Mouse (Mus musculus) myocyte (in vitro differentiated cells): ENCODE measurements around the gene Cdh6. TPM values are rescaled to one million over a fixed set of nuclear protein-coding genes. Genes with fewer than 3 reads are reported as not detected.

Source experiments
- H3K27me3 ChIP-seq: one replicate; pipeline ENCODE4 v1.6.1; 2011; ENCODE audit not compliant: control insufficient read depth, insufficient read depth, insufficient read length
- H3K36me3 ChIP-seq: one replicate; pipeline ENCODE4 v1.6.1; 2011; ENCODE audit not compliant: control insufficient read depth, insufficient read depth
- H3K4me2 ChIP-seq: one replicate; pipeline ENCODE4 v1.6.1; 2011; ENCODE audit warnings: low read depth, control low read depth
- H3K4me3 ChIP-seq: one replicate; pipeline ENCODE4 v1.5.1; 2011; ENCODE audit warnings: mild to moderate bottlenecking, control low read depth, moderate library complexity
- H3K79me2 ChIP-seq: one replicate; pipeline ENCODE4 v1.6.1; 2011; ENCODE audit not compliant: control insufficient read depth, insufficient read depth
- H3ac ChIP-seq: one replicate; pipeline ENCODE4 v1.6.1; 2011; ENCODE audit not compliant: control insufficient read depth, insufficient read length
- CEBPB ChIP-seq: IDR thresholded peaks from 2 replicates; pipeline ENCODE4 v1.6.1; 2011; ENCODE audit warnings: mild to moderate bottlenecking, moderate library complexity; ENCODE audit not compliant: poor library complexity, insufficient read depth, severe bottlenecking
- E2F4 ChIP-seq: IDR thresholded peaks from one replicate; pipeline ENCODE4 v1.6.1; 2011; ENCODE audit warnings: mild to moderate bottlenecking, control low read depth, moderate library complexity; ENCODE audit not compliant: insufficient read depth
- MAX ChIP-seq: IDR thresholded peaks from one replicate; pipeline ENCODE4 v1.6.1; 2011; ENCODE audit warnings: low read depth, mild to moderate bottlenecking, control low read depth
- MYOD1 ChIP-seq, 3 experiments: IDR thresholded peaks; one replicate each; pipeline ENCODE4 v1.6.1; 2011; ENCODE audit warnings: control low read depth in 2 of 3, low read depth in 2 of 3, mild to moderate bottlenecking in 2 of 3, moderate library complexity in 1 of 3; ENCODE audit not compliant: insufficient read length in 2 of 3, control insufficient read depth in 1 of 3
- MYOG ChIP-seq, 3 experiments: IDR thresholded peaks; one replicate each; pipeline ENCODE4 v1.6.1; 2011; ENCODE audit warnings: control low read depth in 2 of 3, low read depth in 2 of 3, mild to moderate bottlenecking in 2 of 3; ENCODE audit not compliant: insufficient read length in 2 of 3, control insufficient read depth in 1 of 3, insufficient read depth in 1 of 3
- POLR2A ChIP-seq: IDR thresholded peaks from one replicate; pipeline ENCODE4 v1.6.1; 2011; ENCODE audit warnings: low read depth, mild to moderate bottlenecking, control low read depth, moderate library complexity; ENCODE audit not compliant: insufficient read length
- POLR2AphosphoS2 ChIP-seq: IDR thresholded peaks from one replicate; pipeline ENCODE4 v1.6.1; 2011; ENCODE audit warnings: low read depth, control low read depth; ENCODE audit not compliant: insufficient read length
- REST ChIP-seq: IDR thresholded peaks from one replicate; pipeline ENCODE4 v1.6.1; 2011; ENCODE audit warnings: mild to moderate bottlenecking, control low read depth, moderate library complexity; ENCODE audit not compliant: insufficient read depth, insufficient read length
- SRF ChIP-seq: IDR thresholded peaks from one replicate; pipeline ENCODE4 v1.6.1; 2011; ENCODE audit warnings: low read depth; ENCODE audit not compliant: control insufficient read depth, insufficient read length
- TCF12 ChIP-seq: IDR thresholded peaks from one replicate; pipeline ENCODE4 v1.6.1; 2011; ENCODE audit warnings: mild to moderate bottlenecking, control low read depth; ENCODE audit not compliant: poor library complexity, insufficient read depth, severe bottlenecking
- TCF3 ChIP-seq: IDR thresholded peaks from one replicate; pipeline ENCODE4 v1.6.1; 2011; ENCODE audit warnings: low read depth, control low read depth; ENCODE audit not compliant: insufficient read length
- USF1 ChIP-seq: IDR thresholded peaks from one replicate; pipeline ENCODE4 v1.6.1; 2011; ENCODE audit warnings: low read depth, mild to moderate bottlenecking, control low read depth, moderate library complexity
- polyA plus RNA-seq: library from polyadenylated mRNA; unstranded; fragments of >200 nt; fragmentation: generic; extraction: Trizol; gene quantifications from one replicate; pipeline ENCODE4 v1.2.1, GENCODE M21; 2012; ENCODE audit warnings: missing spikeins

The Cdh6 gene
- polyA plus RNA-seq, 1 experiment: 0.02 TPM

DNA sequence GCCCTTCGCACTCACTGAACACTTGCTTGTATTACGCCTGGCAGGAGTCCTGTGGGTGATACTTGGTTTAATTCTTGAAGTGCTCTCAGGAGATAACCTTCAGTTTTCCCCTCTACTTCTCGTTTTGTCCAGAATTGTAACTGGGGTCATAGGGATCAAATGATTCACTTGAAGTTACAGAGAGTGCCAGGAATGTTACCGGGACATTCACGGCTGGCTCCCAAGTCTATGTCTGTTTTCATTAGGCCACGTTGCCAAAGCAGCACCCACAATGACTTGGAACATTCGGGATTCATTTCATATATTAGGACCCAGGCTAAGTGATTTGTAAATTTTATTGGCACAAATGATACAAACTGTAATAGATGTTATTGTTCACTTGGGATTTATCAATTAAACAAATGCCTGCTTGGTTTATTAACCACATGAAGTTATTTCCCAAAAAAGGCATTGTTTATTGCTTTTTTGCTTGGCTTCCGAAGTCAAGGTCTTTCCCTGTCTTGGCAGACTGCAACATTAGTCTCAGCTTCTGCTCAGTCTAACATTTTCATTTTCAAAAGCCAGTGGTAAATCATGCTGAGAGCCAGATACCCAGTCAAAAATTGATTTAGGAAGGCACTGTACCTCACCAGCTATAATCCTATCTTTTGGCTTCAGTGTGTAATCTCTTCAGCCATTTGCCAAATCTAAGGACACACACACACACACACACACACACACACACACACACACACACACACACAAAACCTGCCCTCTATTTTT lies 96.4 kb downstream of the Cdh6 start:
- no peak overlapping the region for H3K4me2 ChIP-seq
- no peak overlapping the region for H3ac ChIP-seq
- no peak for TF ChIP-seq MYOG (IDR thresholded peaks at IDR 0.05; ENCODE audit: control insufficient read depth in 1 of 3, insufficient read depth in 1 of 3, insufficient read length in 2 of 3, low read depth in 2 of 3)
- H3K79me2 ChIP-seq: no peaks in the 10 kb centered on the region
- H3K36me3 ChIP-seq: no peaks in the 10 kb centered on the region
- no peaks in the 10 kb centered on the region for H3K27me3 ChIP-seq
- H3K4me3 ChIP-seq: no peak overlapping the region

DNA sequence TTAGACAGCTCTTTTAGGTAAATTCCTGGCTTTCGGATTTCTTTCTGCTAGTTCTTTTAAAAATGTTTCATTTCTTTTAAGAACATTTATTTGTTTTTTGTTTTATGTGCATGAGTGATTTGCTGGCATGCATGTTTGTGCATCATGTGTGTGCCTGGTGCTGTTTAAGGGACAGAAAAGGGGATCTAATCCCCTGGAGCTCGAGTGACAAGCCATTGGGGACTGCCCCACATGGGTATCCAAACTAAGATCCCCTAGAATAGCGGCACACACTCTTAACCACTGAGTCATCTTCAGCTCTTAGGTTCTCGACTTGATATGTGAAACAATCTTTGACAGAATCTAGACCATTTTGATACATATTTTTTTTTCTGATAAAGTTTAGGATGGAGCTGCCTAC lies 99.4 kb downstream of the Cdh6 start:
- Histone ChIP-seq H3ac (no peak overlapping the region), H3K79me2 (no peaks in the 10 kb centered on the region), H3K4me2 (no peak overlapping the region), H3K4me3 (no peak overlapping the region), H3K27me3 (no peaks in the 10 kb centered on the region), H3K36me3 (no peaks in the 10 kb centered on the region)
- TF ChIP-seq USF1: no peak
- TF ChIP-seq MYOD1 (IDR thresholded peaks at IDR 0.05; ENCODE audit: control insufficient read depth in 1 of 3, insufficient read length in 2 of 3, low read depth in 2 of 3): no peak
- TF ChIP-seq TCF12: no peak
- no peak for TF ChIP-seq POLR2AphosphoS2
- TF ChIP-seq SRF: no peak
- TF ChIP-seq MYOG (IDR thresholded peaks at IDR 0.05; ENCODE audit: control insufficient read depth in 1 of 3, insufficient read depth in 1 of 3, insufficient read length in 2 of 3, low read depth in 2 of 3): no peak

DNA sequence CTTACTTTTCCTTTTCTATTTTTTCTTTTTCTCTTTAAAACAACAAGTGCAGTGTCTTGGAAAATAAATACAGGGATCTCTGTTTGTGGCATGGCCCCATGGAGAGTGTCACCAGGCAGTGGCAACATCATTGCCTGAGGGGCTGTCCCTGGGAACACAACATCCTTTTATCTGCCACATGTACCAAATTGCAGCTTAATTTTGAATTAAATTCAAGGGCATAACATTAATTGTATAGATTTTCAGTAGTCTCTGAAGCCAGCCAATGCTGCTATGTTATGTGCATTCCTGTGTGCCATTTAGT lies 105.3 kb downstream of the Cdh6 start:
- Histone ChIP-seq H3K4me2 (no peak overlapping the region), H3ac (no peak overlapping the region), H3K36me3 (no peaks in the 10 kb centered on the region), H3K4me3 (no peak overlapping the region), H3K27me3 (no peaks in the 10 kb centered on the region), H3K79me2 (no peaks in the 10 kb centered on the region)
- no peak for TF ChIP-seq MAX
- no peak for TF ChIP-seq TCF3
- TF ChIP-seq USF1: no peak
- no peak for TF ChIP-seq POLR2AphosphoS2
- TF ChIP-seq SRF: no peak
- TF ChIP-seq E2F4: no peak
- TF ChIP-seq MYOD1 (IDR thresholded peaks at IDR 0.05; ENCODE audit: control insufficient read depth in 1 of 3, insufficient read length in 2 of 3, low read depth in 2 of 3): no peak
- no peak for TF ChIP-seq CEBPB
- no peak for TF ChIP-seq TCF12
- TF ChIP-seq MYOG (IDR thresholded peaks at IDR 0.05; ENCODE audit: control insufficient read depth in 1 of 3, insufficient read depth in 1 of 3, insufficient read length in 2 of 3, low read depth in 2 of 3): no peak
- no peak for TF ChIP-seq POLR2A
- no peak for TF ChIP-seq REST

DNA sequence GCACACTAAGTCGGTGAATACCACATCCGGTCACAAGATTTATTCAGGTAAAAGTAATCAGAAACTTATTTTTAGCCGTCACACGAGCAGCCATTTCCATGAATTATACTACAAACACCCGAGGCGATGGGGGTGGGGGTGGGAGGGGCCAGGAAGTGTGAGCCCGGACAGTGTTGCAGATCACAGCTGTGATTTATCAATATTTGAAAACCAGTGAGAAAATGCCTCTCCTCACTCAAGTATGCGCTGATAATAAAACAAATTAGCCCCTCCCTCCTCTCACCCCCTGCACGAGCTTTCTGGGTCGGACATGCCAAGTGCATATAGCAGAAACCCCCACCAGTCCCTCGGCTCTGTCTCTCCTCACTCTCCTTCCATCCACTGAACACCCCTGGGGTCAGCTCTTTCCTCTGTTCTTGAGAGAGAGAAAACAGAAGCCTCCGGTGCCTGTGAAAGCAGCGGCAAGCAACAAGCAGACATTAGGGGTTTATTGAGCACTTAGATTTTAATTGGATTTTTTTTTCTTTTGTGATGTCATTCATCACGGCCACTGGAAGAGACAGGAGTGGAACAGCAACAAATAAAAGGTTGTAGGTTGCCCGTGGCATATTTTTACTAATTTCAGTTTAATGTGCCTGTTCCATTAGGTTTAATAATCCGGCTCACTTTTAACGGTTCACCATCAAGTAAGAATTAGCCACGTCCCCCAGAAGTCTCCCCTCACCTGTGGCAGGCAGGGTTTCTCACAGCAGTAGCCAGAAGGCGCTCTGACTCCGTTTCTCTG lies 105.9 kb downstream of the Cdh6 start:
- no peaks in the 10 kb centered on the region for H3K36me3 ChIP-seq
- no peak overlapping the region for H3K4me3 ChIP-seq
- TF ChIP-seq MYOG (IDR thresholded peaks at IDR 0.05; ENCODE audit: control insufficient read depth in 1 of 3, insufficient read depth in 1 of 3, insufficient read length in 2 of 3, low read depth in 2 of 3): no peak
- no peak for TF ChIP-seq SRF
- no peak for TF ChIP-seq POLR2A
- TF ChIP-seq CEBPB: no peak
- no peak for TF ChIP-seq TCF12
- no peak for TF ChIP-seq USF1
- TF ChIP-seq POLR2AphosphoS2: no peak
- TF ChIP-seq REST: no peak
- TF ChIP-seq MYOD1 (IDR thresholded peaks at IDR 0.05; ENCODE audit: control insufficient read depth in 1 of 3, insufficient read length in 2 of 3, low read depth in 2 of 3): no peak
- no peak for TF ChIP-seq MAX
- TF ChIP-seq E2F4: no peak

DNA sequence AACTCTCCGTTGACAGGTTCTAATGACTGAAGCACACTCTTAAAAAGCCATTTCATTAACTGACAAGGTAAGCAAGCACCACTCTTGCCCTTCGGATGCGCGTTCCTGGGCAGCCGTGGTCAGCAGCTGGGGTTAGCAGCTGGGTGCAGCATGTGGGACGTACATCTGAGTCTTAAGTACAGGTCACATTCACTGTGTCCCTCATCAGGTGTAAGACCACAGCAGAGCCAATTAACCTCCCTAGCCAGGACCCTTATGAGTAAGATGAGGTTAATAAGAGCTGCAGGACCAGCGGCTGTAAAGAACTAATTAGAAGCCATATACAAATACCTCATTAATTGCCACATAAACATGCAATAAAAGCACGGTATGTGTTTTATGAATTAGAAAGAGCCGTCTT lies 106.7 kb downstream of the Cdh6 start:
- no peak overlapping the region for H3K4me2 ChIP-seq
- no peaks in the 10 kb centered on the region for H3K79me2 ChIP-seq
- H3ac ChIP-seq: no peak overlapping the region
- H3K27me3 ChIP-seq: no peaks in the 10 kb centered on the region
- no peak for TF ChIP-seq MYOD1 (IDR thresholded peaks at IDR 0.05; ENCODE audit: control insufficient read depth in 1 of 3, insufficient read length in 2 of 3, low read depth in 2 of 3)
- no peak for TF ChIP-seq POLR2A
- TF ChIP-seq USF1: no peak
- TF ChIP-seq MAX: no peak
- no peak for TF ChIP-seq TCF3
- TF ChIP-seq REST: no peak
- no peaks in the 10 kb centered on the region for H3K36me3 ChIP-seq
- no peak overlapping the region for H3K4me3 ChIP-seq

More for the DNA sequence above, 105.9 kb downstream of the Cdh6 start:
- H3K4me2 ChIP-seq: no peak overlapping the region
- H3K79me2 ChIP-seq: no peaks in the 10 kb centered on the region
- H3K27me3 ChIP-seq: no peaks in the 10 kb centered on the region
- H3ac ChIP-seq: no peak overlapping the region
